Mouse (Mus musculus) left cerebral cortex, postnatal 14 days (tissue): Measurements from ENCODE around the gene Fam122b. TPM values are rescaled to one million over a fixed set of nuclear protein-coding genes. Genes with fewer than 3 reads are reported as not detected.

Experiments
- DNase-seq, 2 experiments: peaks; one replicate each; pipeline ENCODE4 v3.0.0; 2021 to 2022; ENCODE audit warnings: low spot score in 2 of 2, mixed read lengths in 1 of 2
- intact Hi-C: fragments of 180-260 bp; cut with DNase I; formaldehyde crosslinking; loops from one replicate; pipeline ENCODE4 v1.15.1; 2025
- total RNA-seq, 2 experiments: library from RNA; stranded (reverse); gene quantifications; 2 replicates each; pipeline ENCODE4 v1.2.3; 2021

The Fam122b gene
- total RNA-seq, 2 experiments from 2014 or later = 3.3 to 4.4 TPM

- no peak for DNase-seq
- intact Hi-C loops = no loop called here
Measured at GRCm38 (mm10) chrX:53209431-53209830, 60.2 kb downstream of the Fam122b start.

DNA sequence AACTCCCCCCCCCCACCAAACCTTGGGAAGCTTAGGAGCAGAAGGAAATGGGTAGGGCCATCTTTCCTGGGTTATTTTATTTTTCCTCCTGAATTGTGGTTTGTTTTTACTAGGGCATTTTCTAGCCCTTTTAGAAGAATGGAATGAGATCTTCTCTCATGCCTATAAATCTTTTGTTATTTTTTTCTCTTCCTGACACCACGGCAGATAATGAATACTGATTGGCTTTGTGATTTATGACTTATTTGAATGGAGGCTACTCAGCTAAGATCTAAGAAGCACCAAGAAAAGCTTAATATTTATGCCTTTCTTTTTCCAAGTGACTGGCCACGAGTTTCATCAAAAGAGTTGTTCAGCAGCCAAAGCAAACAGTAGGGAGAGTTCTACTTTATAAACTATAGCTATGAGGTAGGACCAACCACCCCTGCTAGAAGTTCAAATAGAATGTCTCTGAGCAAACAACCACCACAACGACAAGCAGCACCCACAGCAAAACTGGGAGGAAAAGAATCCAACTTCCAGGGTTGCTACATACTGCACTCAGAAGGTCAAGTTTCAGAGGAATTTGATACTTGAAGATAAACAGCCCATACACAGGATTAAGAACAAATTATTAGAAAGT, 64.8 kb downstream of the Fam122b start:
- DNase-seq = no peak
- intact Hi-C loops = no loop called here

DNA sequence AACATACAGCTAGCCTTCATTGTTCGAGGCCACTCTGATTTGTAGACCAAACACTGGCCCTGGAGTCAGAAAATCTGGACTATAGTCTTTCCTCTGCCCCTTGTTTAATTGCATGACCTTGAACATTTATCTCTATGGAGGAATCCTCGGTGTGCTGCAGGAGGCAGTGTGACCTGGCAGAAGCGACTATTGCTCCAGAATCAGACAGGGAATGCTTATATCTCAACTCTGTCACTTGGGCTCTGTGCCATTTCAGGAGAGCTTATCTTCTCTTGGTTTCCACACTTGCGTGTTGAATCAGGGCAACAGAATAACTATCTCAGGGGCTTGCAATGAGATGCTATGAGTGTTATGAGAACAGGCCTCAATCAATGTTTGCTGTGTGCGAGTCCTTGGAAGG, 68.0 kb downstream of the Fam122b start:
- no peak for DNase-seq
- intact Hi-C loops = no loop called here

GRCm38 (mm10) chrX:53197681-53198080, 71.9 kb downstream of the Fam122b start:
- intact Hi-C loops = no loop called here
- no peak for DNase-seq

- no peak for DNase-seq
- intact Hi-C loops = no loop called here
Measured at GRCm38 (mm10) chrX:53196392-53196791, 73.2 kb downstream of the Fam122b start.

Other genes with a start within 250 kb of the Fam122b start
- gene Plac1, start 29.7 kb downstream of the Fam122b start, total RNA-seq = not detected
- gene Fam122c, start 3.6 kb upstream of the Fam122b start, total RNA-seq = not detected
- gene Mospd1, start 100.7 kb upstream of the Fam122b start, total RNA-seq = 10 to 100 TPM; 13.3 to 15.7 TPM
- gene Etd, start 165.1 kb upstream of the Fam122b start, total RNA-seq = not detected